Mouse (Mus musculus): Measurements from ENCODE around the gene 1700025G04Rik. TPM values are rescaled to one million over a fixed set of nuclear protein-coding genes. Genes with fewer than 3 reads are reported as not detected.

Gene 1700025G04Rik
- total RNA-seq, 2 experiments from 2014 or later = 82.4 to 91.7 TPM

- DNase-seq (ENCODE audit: low spot score in 2 of 2) = no peak
Observed at GRCm38 (mm10) chr1:152077171-152077715, 12.7 kb downstream of the 1700025G04Rik start.

GRCm38 (mm10) chr1:152076222-152076845 lies 13.6 kb downstream of the 1700025G04Rik start:
- DNase-seq (ENCODE audit: low spot score in 2 of 2) = no peak

DNA sequence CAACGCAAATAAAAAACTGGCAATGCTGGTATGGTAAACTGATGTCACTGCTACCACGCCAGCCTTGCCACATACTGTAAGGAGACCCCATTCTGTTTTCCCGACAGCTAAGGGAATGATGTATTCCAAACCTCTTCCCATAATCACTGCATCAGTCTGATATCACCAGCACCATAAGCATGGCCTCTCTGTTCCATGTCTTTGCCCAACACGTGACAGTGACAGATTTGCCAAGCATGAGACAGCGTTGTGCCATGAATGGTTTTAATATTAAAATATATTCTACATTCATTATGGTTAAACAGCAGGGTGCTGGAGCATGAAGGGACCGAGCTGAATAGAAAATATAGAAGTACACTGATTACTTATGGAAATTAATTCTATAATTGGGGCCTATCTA lies 14.2 kb downstream of the 1700025G04Rik start:
- DNase-seq (ENCODE audit: low spot score in 2 of 2) = no peak

DNA sequence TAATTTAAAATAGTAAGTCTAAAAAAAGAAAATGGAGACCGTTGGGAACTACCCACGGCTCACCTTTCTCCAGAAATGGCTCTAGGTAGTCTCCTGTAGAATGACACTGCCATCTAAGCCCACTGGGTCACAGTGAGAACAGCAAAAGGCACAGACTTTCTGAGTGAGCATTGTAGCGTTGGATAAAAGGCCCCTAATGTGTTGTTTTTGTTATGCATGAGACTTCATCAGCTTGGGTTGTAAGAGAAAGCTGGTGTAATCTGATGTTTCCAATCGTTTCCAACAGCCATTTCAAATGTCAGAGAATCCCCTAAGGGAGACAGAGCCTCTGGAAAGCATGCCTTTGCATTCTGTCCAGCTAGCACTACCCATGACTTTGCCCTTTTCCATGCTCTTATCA lies 19.5 kb downstream of the 1700025G04Rik start:
- no peak for DNase-seq (ENCODE audit: low spot score in 2 of 2)

- DNase-seq (ENCODE audit: low spot score in 2 of 2) = no peak
Observed at GRCm38 (mm10) chr1:152069745-152070144, 20.2 kb downstream of the 1700025G04Rik start.

GRCm38 (mm10) chr1:152067919-152068318 lies 22.0 kb downstream of the 1700025G04Rik start:
- DNase-seq (ENCODE audit: low spot score in 2 of 2) = no peak

GRCm38 (mm10) chr1:152065527-152065926 lies 24.4 kb downstream of the 1700025G04Rik start:
- no peak for DNase-seq (ENCODE audit: low spot score in 2 of 2)

DNA sequence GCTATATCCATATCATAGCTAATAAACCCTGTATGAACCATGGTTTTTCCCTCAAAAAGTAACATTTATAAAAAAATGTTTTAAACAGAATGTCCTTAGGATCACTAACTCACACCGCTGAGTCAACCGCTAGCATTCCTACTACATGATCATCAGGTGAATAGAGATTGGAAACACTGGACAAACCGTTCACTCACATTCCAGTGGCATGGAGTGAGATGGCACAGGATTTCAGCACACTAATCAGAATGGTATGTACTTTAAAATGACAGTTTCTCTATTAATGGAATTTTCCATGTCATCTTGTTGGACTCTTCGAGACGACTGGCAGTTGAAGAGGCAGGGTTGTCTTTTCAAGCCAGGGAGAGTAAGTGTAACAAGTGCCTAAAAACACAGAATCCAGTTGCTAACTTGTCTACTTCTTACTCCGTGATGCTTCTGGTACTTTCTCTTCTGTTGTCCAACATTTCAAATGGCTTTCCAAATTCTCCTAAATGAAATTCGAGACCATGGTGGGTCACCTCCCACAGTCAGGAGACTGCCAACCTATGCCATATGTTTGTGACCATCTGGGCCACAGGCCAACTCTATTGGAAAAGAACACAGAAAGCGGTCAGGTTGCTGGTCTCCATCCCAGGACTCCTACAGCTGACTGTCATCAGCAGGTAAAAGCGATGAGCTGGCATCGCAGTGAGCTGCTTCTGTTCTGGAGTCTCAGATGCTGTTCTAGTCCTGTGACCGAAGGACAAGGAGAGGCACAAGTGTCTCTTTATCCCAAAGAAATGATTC lies 26.4 kb downstream of the 1700025G04Rik start:
- DNase-seq (ENCODE audit: low spot score in 2 of 2) = no peak

GRCm38 (mm10) chr1:152061745-152062144 lies 28.2 kb downstream of the 1700025G04Rik start:
- DNase-seq (ENCODE audit: low spot score in 2 of 2) = no peak

DNA sequence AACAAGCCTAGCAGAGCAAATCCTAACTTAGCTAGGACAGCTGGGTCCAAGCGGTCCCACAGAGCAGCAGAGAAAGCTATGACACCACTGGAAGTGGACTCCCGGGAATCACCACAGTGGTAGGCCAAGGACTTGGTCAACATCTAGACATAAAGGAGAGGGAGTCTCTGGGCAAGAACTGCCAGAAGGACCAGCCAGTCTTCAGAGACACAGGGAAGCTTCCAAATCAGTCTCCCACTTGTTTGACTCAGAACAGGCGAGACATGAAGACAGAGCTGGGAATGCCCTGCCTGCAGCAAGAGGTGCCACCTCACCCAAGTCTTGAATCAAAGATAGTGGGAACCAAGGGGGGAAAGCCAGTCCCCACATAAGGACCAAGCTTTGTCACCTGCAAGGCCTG lies 29.7 kb downstream of the 1700025G04Rik start:
- DNase-seq (ENCODE audit: low spot score in 2 of 2) = no peak

- DNase-seq (ENCODE audit: low spot score in 2 of 2) = no peak
Observed at GRCm38 (mm10) chr1:152058776-152059175, 31.1 kb downstream of the 1700025G04Rik start.

GRCm38 (mm10) chr1:152053112-152053511 lies 36.8 kb downstream of the 1700025G04Rik start:
- no peak for DNase-seq (ENCODE audit: low spot score in 2 of 2)

DNA sequence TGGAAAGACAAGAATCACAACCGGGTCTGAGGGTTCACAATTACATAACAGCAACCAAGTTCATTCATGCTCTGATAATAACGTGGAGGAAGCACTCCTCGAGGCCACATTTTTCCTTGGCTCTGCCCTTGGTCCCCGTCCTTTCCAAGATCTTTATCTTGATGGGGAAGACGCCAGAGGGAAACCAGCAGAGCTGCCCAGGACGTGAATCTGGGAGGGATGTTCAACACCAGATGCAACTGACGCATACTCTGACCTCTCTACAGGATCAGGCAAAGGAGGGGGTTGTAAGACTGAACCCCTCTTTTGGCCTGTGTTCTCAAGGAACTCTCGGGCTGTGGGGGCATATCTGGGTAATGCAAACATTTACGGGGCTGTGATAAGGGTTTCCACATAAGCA lies 38.1 kb downstream of the 1700025G04Rik start:
- peak in 1 of 2 experiments; percentile 41 for DNase-seq (ENCODE audit: low spot score in 2 of 2)

DNA sequence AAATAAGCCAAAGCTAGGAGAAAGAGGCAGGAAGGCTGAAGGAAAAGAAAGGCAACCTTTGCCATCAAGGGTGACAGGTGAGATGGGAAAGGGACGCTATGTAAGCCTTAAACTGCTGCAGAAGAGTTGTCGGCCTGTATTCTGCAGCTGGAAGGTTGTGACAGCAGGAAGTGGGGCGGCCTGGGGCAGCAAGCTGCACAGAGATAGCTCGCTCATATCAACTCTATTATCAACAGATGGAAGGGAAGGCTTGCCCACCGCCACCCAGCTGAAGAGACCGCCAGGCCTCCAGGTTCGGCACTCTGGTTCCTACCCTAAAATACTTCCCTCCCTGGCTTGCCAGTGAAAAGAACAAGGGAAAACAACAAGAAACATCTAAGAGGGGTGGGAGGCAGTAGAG lies 39.9 kb downstream of the 1700025G04Rik start:
- DNase-seq (ENCODE audit: low spot score in 2 of 2) = no peak

DNA sequence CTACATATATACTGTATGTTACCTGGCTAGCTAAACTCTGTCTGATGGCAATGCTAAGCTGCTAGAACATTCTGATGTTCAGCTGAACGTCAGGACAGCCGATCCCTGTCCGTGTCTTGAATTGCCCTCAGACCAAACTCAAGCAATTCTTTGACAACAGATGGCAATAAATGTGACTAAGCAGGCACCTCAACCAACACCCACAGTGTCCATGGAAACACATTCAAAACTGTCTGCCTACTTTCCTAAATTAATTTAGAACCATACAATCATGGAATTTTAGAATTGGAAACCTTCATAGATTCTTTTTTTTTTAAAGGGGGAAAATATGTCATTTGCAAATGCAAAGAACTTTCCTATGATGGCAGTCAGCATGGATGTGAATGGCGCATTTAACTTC lies 41.6 kb downstream of the 1700025G04Rik start:
- no peak for DNase-seq (ENCODE audit: low spot score in 2 of 2)

DNA sequence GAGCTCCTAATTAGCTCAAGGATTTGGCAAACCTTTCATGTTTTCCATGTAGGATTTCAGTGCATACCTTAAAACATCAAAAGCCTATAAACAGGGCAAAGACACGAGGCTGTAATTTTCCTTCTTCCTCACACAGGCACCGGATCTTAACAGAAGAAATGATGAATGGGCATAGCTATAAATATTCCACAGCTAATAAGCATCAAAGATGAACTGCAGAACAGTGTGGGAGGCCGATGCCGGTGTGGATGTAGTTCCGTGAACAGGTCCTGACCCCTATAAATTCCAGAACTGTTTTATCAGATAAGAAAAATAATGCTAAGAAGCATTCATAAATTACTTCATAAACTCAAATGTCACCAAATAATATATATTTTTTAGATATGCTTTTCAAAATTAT lies 42.5 kb downstream of the 1700025G04Rik start:
- DNase-seq (ENCODE audit: low spot score in 2 of 2) = no peak

DNA sequence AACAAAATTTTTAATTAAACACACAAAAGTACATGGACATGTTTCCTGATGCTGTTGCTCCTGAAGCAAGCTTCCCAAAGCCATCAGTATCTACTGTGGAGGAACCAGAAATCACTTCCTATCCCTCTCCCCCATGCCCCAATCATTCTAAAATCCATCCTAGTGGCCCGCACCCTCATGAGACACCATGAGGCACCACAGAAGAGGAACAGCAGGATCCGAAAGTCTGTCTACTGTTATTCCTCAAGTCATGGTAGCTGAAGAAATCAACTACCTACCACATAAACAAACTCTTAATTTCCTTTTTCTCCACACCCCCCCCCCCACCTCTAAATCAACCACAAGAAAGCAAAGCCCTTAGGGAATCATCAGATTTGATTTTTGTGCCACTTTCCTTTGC lies 46.5 kb downstream of the 1700025G04Rik start:
- DNase-seq (ENCODE audit: low spot score in 2 of 2) = no peak

DNA sequence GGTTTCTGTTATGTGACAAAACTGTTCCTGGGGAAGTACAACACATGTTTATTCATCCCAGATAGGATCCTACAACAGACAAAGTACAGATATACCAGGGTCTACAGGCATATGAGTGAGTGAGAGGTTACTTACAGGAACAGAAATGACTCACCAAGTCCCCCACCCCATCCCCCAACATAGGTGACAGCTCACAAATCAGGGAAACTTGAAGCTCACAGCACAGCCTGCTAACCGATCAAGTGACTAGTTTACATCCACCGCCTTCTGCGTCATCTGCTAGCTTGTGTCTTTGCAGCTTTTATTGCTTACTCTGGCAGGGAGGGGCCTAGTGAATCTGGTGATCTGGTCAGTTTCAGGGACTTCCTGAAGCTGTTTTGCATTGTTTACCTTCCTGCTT lies 47.5 kb downstream of the 1700025G04Rik start:
- DNase-seq (ENCODE audit: low spot score in 2 of 2) = no peak

DNA sequence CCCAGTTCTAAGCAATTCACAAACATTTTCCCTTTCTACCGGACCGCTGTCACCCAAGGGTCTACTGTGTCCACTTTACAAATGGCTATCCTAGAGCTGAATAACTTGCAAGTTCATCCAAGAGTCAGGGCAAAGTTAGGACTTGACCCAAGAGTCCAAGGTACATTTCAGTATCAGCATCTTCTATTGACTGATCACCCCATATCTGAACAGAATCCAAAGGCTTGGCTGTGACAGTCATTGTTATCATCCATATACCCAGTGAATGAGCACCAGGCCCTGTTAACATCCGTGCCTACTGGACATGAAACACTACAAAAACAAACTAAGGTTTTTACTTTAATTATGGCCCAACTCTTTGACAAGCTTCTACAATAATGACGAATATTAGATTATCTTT lies 48.9 kb downstream of the 1700025G04Rik start:
- DNase-seq (ENCODE audit: low spot score in 2 of 2) = no peak

- no peak for DNase-seq (ENCODE audit: low spot score in 2 of 2)
Observed at GRCm38 (mm10) chr1:152040053-152040452, 49.9 kb downstream of the 1700025G04Rik start.

- DNase-seq (ENCODE audit: low spot score in 2 of 2) = no peak
Observed at GRCm38 (mm10) chr1:152039588-152039987, 50.3 kb downstream of the 1700025G04Rik start.

- DNase-seq (ENCODE audit: low spot score in 2 of 2) = no peak
Observed at GRCm38 (mm10) chr1:152038086-152038485, 51.8 kb downstream of the 1700025G04Rik start.

All from adrenal gland, postnatal 4 days (tissue).